37 mouse cellular contexts compared by ENCODE assay signal in the genomic region with DNA sequence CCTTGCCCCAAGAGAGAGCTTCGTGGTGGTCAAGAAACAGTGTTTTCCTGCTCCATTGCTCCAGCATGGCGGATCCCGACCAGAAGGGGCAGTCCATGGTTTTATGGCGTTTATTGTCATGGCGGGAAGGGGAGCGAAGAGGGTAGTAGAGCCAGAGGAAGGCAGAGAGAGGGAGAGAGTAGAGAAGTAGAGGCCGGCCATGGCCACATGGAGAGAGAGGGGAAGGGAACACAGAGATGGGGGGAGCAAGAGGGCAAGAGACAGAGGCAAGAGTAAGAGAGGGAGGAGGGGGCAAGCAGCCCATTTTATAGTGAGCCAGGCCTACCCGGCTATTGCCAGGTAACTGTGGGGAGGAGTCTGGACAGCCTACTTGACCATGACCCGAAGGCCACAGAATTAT. TPM values are rescaled to one million over a fixed set of nuclear protein-coding genes. Genes with fewer than 3 reads are reported as not detected.
"Had no signal": no experiment of that assay in that cellular context is flagged by ENCODE, and none has a peak within 500 bp of the region (broad histone marks: within the 10 kb centered on the region; RNA-seq: fewer than 3 reads in every experiment).

No protein-coding gene starts in this region.

- ATAC-seq: forebrain, embryonic 13.5 days; forebrain, embryonic 14.5 days; forebrain, embryonic 15.5 days; forebrain, embryonic 16.5 days; forebrain, postnatal 0 days had no signal

- H3K36me3 ChIP-seq: embryonic facial prominence, embryonic 10.5 days; embryonic facial prominence, embryonic 12.5 days; embryonic facial prominence, embryonic 13.5 days; embryonic facial prominence, embryonic 15.5 days; forebrain, embryonic 10.5 days; forebrain, embryonic 12.5 days; forebrain, embryonic 15.5 days had no signal

- H3K27ac ChIP-seq: embryonic facial prominence, embryonic 10.5 days; embryonic facial prominence, embryonic 12.5 days; embryonic facial prominence, embryonic 13.5 days; embryonic facial prominence, embryonic 15.5 days; forebrain, embryonic 10.5 days; forebrain, embryonic 12.5 days; forebrain, embryonic 13.5 days; forebrain, embryonic 15.5 days; gastrocnemius, adult 2 months; heart, adult 2 months had no signal

- H3K4me1 ChIP-seq: embryonic facial prominence, embryonic 10.5 days; embryonic facial prominence, embryonic 12.5 days; embryonic facial prominence, embryonic 13.5 days; embryonic facial prominence, embryonic 15.5 days had no signal

- H3K9me3 ChIP-seq: embryonic facial prominence, embryonic 10.5 days; embryonic facial prominence, embryonic 12.5 days; embryonic facial prominence, embryonic 13.5 days; embryonic facial prominence, embryonic 15.5 days; forebrain, embryonic 10.5 days; forebrain, embryonic 12.5 days; forebrain, embryonic 13.5 days; forebrain, embryonic 15.5 days had no signal

- DNase-seq: cerebellum, adult 2 months; cerebellum, adult 8-10 months; cerebellum, adult 9-10 months; cerebellum, adult 9-11 months; cerebellum, postnatal 10 days; cerebellum, postnatal 14 days; cerebellum, postnatal 25 days; cerebellum, postnatal 36 days; embryo, embryonic 11 days; forebrain, postnatal 0 days; gastrocnemius, adult 2 months; gastrocnemius, postnatal 10 days; gastrocnemius, postnatal 14 days; gastrocnemius, postnatal 25 days; gastrocnemius, postnatal 36 days; heart, adult 18-20 months; heart, adult 2 months had no signal

- H3K9ac ChIP-seq: embryonic facial prominence, embryonic 12.5 days; embryonic facial prominence, embryonic 13.5 days; embryonic facial prominence, embryonic 15.5 days; forebrain, embryonic 12.5 days; forebrain, embryonic 13.5 days; forebrain, embryonic 15.5 days; forebrain, postnatal 0 days had no signal

- H3K4me2 ChIP-seq: embryonic facial prominence, embryonic 12.5 days; embryonic facial prominence, embryonic 13.5 days; embryonic facial prominence, embryonic 15.5 days; forebrain, embryonic 12.5 days; forebrain, embryonic 13.5 days; forebrain, embryonic 15.5 days had no signal

- H3K4me3 ChIP-seq: embryonic facial prominence, embryonic 10.5 days; embryonic facial prominence, embryonic 12.5 days; embryonic facial prominence, embryonic 13.5 days; embryonic facial prominence, embryonic 15.5 days; erythroblast, embryonic 14.5 days; forebrain, embryonic 10.5 days; forebrain, embryonic 12.5 days; forebrain, embryonic 13.5 days; forebrain, embryonic 15.5 days; gastrocnemius, adult 2 months; heart, adult 2 months had no signal

RNA-seq across cellular contexts. Expression of gene Olig3, which starts 12.8 kb away (rescaled TPM):
- total RNA-seq: common myeloid progenitor, adult 5-6 weeks; forebrain, postnatal 0 days; gastrocnemius, adult 18-20 months; gastrocnemius, adult 2 months; gastrocnemius, adult 8-10 months; gastrocnemius, postnatal 10 days; gastrocnemius, postnatal 14 days; gastrocnemius, postnatal 25 days; gastrocnemius, postnatal 36 days; gastrocnemius, postnatal 4 days; granulocyte monocyte progenitor cell, adult 5-6 weeks; heart, adult 18-20 months; heart, adult 2 months; heart, adult 8-10 months had no signal
- polyA plus RNA-seq: cortical plate, adult 2 months; embryonic facial prominence, embryonic 15.5 days; erythroblast, embryonic 14.5 days; frontal cortex, adult 2 months; gonadal fat pad, adult 2 months; heart, adult 2 months had no signal
